Comparison of ENCODE assay signal across 8 mouse cellular contexts in genomic region chr2:165868522-165869175, GRCm38 (mm10). TPM values are rescaled to one million over a fixed set of nuclear protein-coding genes. Genes with fewer than 3 reads are reported as not detected.
DNase-seq lines count a peak whose midpoint lies in the region; ATAC-seq and TF ChIP-seq lines count a peak whose summit lies in the region.

No protein-coding gene starts in this region.

- no peak for DNase-seq in liver, embryonic 13.5 days
- no peak for DNase-seq in left cerebral cortex, adult 11 months (ENCODE audit: low spot score)
- DNase-seq in adipocyte (ENCODE audit: low spot score) = no peak
- no peak for DNase-seq in adrenal gland, adult 18-20 months (ENCODE audit: low spot score in 2 of 2)

- peaks cover 4% of the 10 kb centered on the region; the same call in 1 of the 2 replicates for H3K36me3 ChIP-seq in ES-Bruce4 (ENCODE audit: control insufficient read depth, insufficient read depth, low read length, poor library complexity, severe bottlenecking)
- peaks cover 26% of the 10 kb centered on the region for H3K36me3 ChIP-seq in hindbrain, embryonic 12.5 days
- peaks cover 88% of the 10 kb centered on the region for H3K36me3 ChIP-seq in liver, embryonic 13.5 days
- 0 out of 2 replicates have a peak, but pooled peaks cover 3% of the 10 kb centered on the region for H3K36me3 ChIP-seq in neural tube, embryonic 14.5 days (ENCODE audit: control insufficient read depth, insufficient read depth, low read length)

- WGBS in hindbrain, embryonic 12.5 days = 62% methylated on average over 8 of the region's 8 CpGs
- WGBS in liver, embryonic 13.5 days (ENCODE audit: insufficient replicate concordance) = 65% methylated on average over 8 of the region's 8 CpGs
- WGBS in neural tube, embryonic 14.5 days = 55% methylated on average over 8 of the region's 8 CpGs

- H3K9ac ChIP-seq in ES-Bruce4 (ENCODE audit: low read depth, poor library complexity, severe bottlenecking) = no peak overlapping the region
- no peak overlapping the region for H3K9ac ChIP-seq in hindbrain, embryonic 12.5 days
- H3K9ac ChIP-seq in liver, embryonic 13.5 days = no peak overlapping the region
- no peak overlapping the region for H3K9ac ChIP-seq in neural tube, embryonic 14.5 days (replicated peaks; ENCODE audit: low read depth, low read length)

- no peak overlapping the region for H3K4me2 ChIP-seq in hindbrain, embryonic 12.5 days (replicated peaks)
- H3K4me2 ChIP-seq in liver, embryonic 13.5 days = no peak overlapping the region
- H3K4me2 ChIP-seq in neural tube, embryonic 14.5 days (ENCODE audit: low read depth, low read length) = no peak overlapping the region

- H3K4me1 ChIP-seq in ES-Bruce4 (ENCODE audit: control insufficient read depth, insufficient read depth, low read length) = peaks cover 9% of the 10 kb centered on the region
- peaks cover 26% of the 10 kb centered on the region for H3K4me1 ChIP-seq in cortical plate, adult 2 months (ENCODE audit: control insufficient read depth, insufficient read depth, low read length)
- H3K4me1 ChIP-seq in hindbrain, embryonic 12.5 days = peaks cover 66% of the 10 kb centered on the region
- H3K4me1 ChIP-seq in liver, embryonic 13.5 days (replicated peaks) = peaks cover 71% of the 10 kb centered on the region
- H3K4me1 ChIP-seq in neural tube, embryonic 14.5 days (ENCODE audit: control insufficient read depth, insufficient read depth, low read length) = peaks cover 43% of the 10 kb centered on the region

- peak overlapping the region; percentile 73 for H3K27ac ChIP-seq in ES-Bruce4 (ENCODE audit: insufficient read depth, low read length)
- H3K27ac ChIP-seq in cortical plate, adult 2 months (ENCODE audit: insufficient read depth, low read length) = peak overlapping the region; percentile 12
- peak overlapping the region; percentile 86 for H3K27ac ChIP-seq in hindbrain, embryonic 12.5 days
- peak overlapping the region; percentile 43; the same call in 1 of the 2 replicates for H3K27ac ChIP-seq in liver, embryonic 13.5 days
- peak overlapping the region; percentile 39 for H3K27ac ChIP-seq in neural tube, embryonic 14.5 days (ENCODE audit: low read depth, low read length)

- H3K27me3 ChIP-seq in ES-Bruce4 (ENCODE audit: control insufficient read depth, insufficient read depth, low read length, poor library complexity, severe bottlenecking) = no peaks in the 10 kb centered on the region
- H3K27me3 ChIP-seq in hindbrain, embryonic 12.5 days = no peaks in the 10 kb centered on the region
- no peaks in the 10 kb centered on the region for H3K27me3 ChIP-seq in liver, embryonic 13.5 days
- no peaks in the 10 kb centered on the region for H3K27me3 ChIP-seq in neural tube, embryonic 14.5 days (ENCODE audit: control insufficient read depth, insufficient read depth, low read length)

- no peak overlapping the region for H3K4me3 ChIP-seq in ES-Bruce4 (ENCODE audit: low read depth, low read length)
- H3K4me3 ChIP-seq in cortical plate, adult 2 months (ENCODE audit: insufficient read depth, low read length) = no peak overlapping the region
- H3K4me3 ChIP-seq in hindbrain, embryonic 12.5 days = no peak overlapping the region
- H3K4me3 ChIP-seq in liver, embryonic 13.5 days (replicated peaks) = no peak overlapping the region
- H3K4me3 ChIP-seq in neural tube, embryonic 14.5 days (ENCODE audit: low read depth, low read length) = no peak overlapping the region

- no peak for ATAC-seq in hindbrain, embryonic 12.5 days (ENCODE audit: low FRiP score)
- no peak for ATAC-seq in liver, embryonic 13.5 days (ENCODE audit: low read depth)
- no peak for ATAC-seq in neural tube, embryonic 14.5 days (ENCODE audit: low read depth)

- no peak for TF ChIP-seq CTCF in ES-Bruce4 (IDR thresholded peaks at IDR 0.05; ENCODE audit: low read depth, low read length)
- no peak for TF ChIP-seq CTCF in cortical plate, adult 2 months (IDR thresholded peaks at IDR 0.05; ENCODE audit: extremely low read depth, insufficient read depth, low read length)

- H3K9me3 ChIP-seq in ES-Bruce4 (replicated peaks; ENCODE audit: control insufficient read depth, insufficient read depth, low read length, poor library complexity, severe bottlenecking) = no peaks in the 10 kb centered on the region
- H3K9me3 ChIP-seq in hindbrain, embryonic 12.5 days (replicated peaks) = no peaks in the 10 kb centered on the region
- H3K9me3 ChIP-seq in liver, embryonic 13.5 days (replicated peaks) = no peaks in the 10 kb centered on the region
- no peaks in the 10 kb centered on the region for H3K9me3 ChIP-seq in neural tube, embryonic 14.5 days (ENCODE audit: control insufficient read depth, low read length)

- peak; percentile 92 for TF ChIP-seq EP300 in ES-Bruce4 (IDR thresholded peaks at IDR 0.05; ENCODE audit: insufficient read depth, low read depth, low read length)

- TF ChIP-seq POLR2A in ES-Bruce4 (IDR thresholded peaks at IDR 0.05; ENCODE audit: insufficient read depth, low read length) = no peak
- TF ChIP-seq POLR2A in cortical plate, adult 2 months (IDR thresholded peaks at IDR 0.05; ENCODE audit: extremely low read depth, insufficient read depth, low read length) = no peak

RNA-seq across cellular contexts. Expression of gene Zmynd8, which starts 30.2 kb away (rescaled TPM):
- polyA plus RNA-seq in ES-Bruce4 (2011; ENCODE audit: insufficient read depth, insufficient read length, low read depth, missing spikeins) = 231 and 237 TPM in 2 replicates
- 90.5 and 106 TPM in 2 replicates for polyA plus RNA-seq in cortical plate, adult 2 months (2012; rRNA removed)
- polyA plus RNA-seq in hindbrain, embryonic 12.5 days (2016; fragmentation: Nextera tagmentation; extraction: Ambion mirVana) = 71.8 and 72.1 TPM in 2 replicates
- 26.5 and 28.3 TPM in 2 replicates for polyA plus RNA-seq in liver, embryonic 13.5 days (2015; fragmentation: Nextera tagmentation; extraction: Ambion mirVana)
- polyA plus RNA-seq in neural tube, embryonic 14.5 days (2014; fragmentation: Nextera tagmentation; extraction: Ambion mirVana) = 63.4 and 69.3 TPM in 2 replicates
- 10 to 100 TPM; 45.8 to 48.8 TPM for total RNA-seq in adrenal gland, adult 18-20 months (2021)

Comparison
In these comparisons a context has a peak if more than half of its experiments do, and no peak if none do; other contexts are left out.
1. H3K27ac ChIP-seq: peak in every context shown above with its lines; median percentile 86 in hindbrain, embryonic 12.5 days; 73 in ES-Bruce4; 43 in liver, embryonic 13.5 days; 39 in neural tube, embryonic 14.5 days; 12 in cortical plate, adult 2 months.